Mouse (Mus musculus) testis, adult 2 months (tissue): ENCODE results near the gene Psmb9. TPM values are rescaled to one million over a fixed set of nuclear protein-coding genes. Genes with fewer than 3 reads are reported as not detected.

Experiments
- H3K27ac ChIP-seq: fragments of 200-500 bp; 2 replicates; pipeline ENCODE4 v1.5.1; 2012; ENCODE audit warnings: low read depth, low read length; ENCODE audit not compliant: control insufficient read depth, insufficient read depth
- H3K27me3 ChIP-seq: fragments of 200-500 bp; 2 replicates; pipeline ENCODE4 v1.6.1; 2012; ENCODE audit warnings: mild to moderate bottlenecking, low read length, moderate library complexity; ENCODE audit not compliant: control insufficient read depth, insufficient read depth
- H3K36me3 ChIP-seq: fragments of 200-500 bp; 2 replicates; pipeline ENCODE4 v1.6.1; 2012; ENCODE audit warnings: mild to moderate bottlenecking, low read length; ENCODE audit not compliant: control insufficient read depth, insufficient read depth
- H3K4me1 ChIP-seq: fragments of 200-500 bp; 2 replicates; pipeline ENCODE4 v1.6.1; 2012; ENCODE audit warnings: low read length; ENCODE audit not compliant: control insufficient read depth, insufficient read depth
- H3K4me3 ChIP-seq: fragments of 200-500 bp; 2 replicates; pipeline ENCODE4 v1.5.1; 2012; ENCODE audit warnings: low read depth, mild to moderate bottlenecking, low read length, moderate library complexity, mixed read lengths; ENCODE audit not compliant: control insufficient read depth
- CTCF ChIP-seq: fragments of 200-500 bp; IDR thresholded peaks from 2 replicates; pipeline ENCODE4 v1.5.1; 2012; ENCODE audit warnings: low read depth, mild to moderate bottlenecking, inconsistent platforms, low read length, moderate library complexity; ENCODE audit not compliant: control insufficient read depth, insufficient read depth, insufficient replicate concordance
- POLR2A ChIP-seq: fragments of 200-500 bp; IDR thresholded peaks from 2 replicates; pipeline ENCODE4 v1.6.1; 2012; ENCODE audit warnings: low read depth, mild to moderate bottlenecking, inconsistent platforms, low read length, moderate library complexity; ENCODE audit not compliant: control insufficient read depth
- polyA plus RNA-seq: library from polyadenylated mRNA; depleted of rRNA; stranded (reverse); fragments of >200 nt; gene quantifications from 2 replicates; pipeline ENCODE4 v1.2.3, GENCODE M21; 2012

Psmb9 gene
- polyA plus RNA-seq, 1 experiment, result 1.7 TPM

GRCm38 (mm10) chr17:34204303-34205010 is 16.9 kb upstream of the Psmb9 start:
- no peak overlapping the region for H3K27ac ChIP-seq
- peak overlapping the region; percentile 87 for H3K4me3 ChIP-seq
- H3K27me3 ChIP-seq, result no peaks in the 10 kb centered on the region
- TF ChIP-seq POLR2A, result no peak
- peak; percentile 76 for TF ChIP-seq CTCF
- no peaks in the 10 kb centered on the region for H3K36me3 ChIP-seq
- no peaks in the 10 kb centered on the region; the same call in 1 of the 2 replicates for H3K4me1 ChIP-seq

DNA sequence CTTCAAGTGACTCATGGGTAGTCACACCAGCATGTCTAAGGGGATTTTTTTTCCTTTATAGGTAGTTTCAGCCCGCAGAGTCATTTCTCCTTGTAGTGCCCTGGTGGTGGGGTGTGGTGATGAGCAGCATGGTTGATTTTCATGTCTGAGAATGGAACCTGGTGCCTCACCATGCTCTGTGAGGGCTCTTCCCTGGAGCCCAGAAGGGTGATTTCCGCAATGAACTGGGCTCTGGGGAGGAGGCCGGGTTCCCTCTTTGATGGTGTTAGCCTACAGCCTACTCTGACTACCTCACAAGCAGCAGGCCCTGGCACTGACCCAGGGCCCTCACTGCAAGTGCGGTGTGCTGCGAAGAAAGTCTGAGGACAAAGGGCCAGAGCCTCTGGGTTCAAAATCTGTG is 15.9 kb upstream of the Psmb9 start, which contains the start of gene Tap2:
TSS of gene Tap2 (plus strand) at position 84 of the 400 bp plus-strand sequence.
- no peak for TF ChIP-seq POLR2A
- TF ChIP-seq CTCF, result no peak
- Histone ChIP-seq H3K27me3 (no peaks in the 10 kb centered on the region), H3K27ac (no peak within 1 kb of the TSS), H3K36me3 (no peaks in the 10 kb centered on the region), H3K4me1 (peaks cover under 1% of the 10 kb centered on the region; the same call in 1 of the 2 replicates), H3K4me3 (peak within 1 kb of the TSS; percentile 87)

DNA sequence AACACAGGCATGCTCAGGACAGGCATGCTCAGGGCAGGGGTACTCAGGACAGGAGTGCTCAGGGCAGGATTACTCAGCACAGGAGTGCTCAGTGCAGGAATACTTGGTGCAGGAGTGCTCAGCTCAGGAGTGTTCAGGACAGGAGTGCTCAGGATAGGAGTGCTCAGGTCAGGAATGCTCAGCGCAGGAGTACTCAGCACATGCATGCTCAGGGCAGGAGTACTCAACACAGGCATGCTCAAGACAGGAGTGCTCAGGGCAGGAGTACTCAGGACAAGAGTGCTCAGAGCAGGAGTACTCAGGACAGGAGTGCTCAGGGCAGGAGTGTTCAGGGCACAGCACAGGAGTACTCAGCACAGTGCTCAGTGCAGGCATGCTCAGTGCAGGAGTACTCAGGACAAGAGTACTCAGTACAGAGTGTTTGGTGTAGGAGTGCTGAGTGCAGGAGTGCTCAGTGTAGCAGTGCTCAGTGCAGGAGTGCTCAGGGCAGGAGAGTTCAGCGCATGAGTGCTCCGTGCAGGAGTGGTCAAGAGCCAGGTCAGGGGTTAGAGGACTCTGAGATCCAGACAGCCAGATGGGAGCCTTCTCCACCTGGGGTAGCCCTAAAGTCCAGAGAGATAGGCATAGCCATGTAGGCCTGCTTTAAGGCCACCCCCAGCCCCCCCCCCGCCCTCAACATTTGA is 15.3 kb upstream of the Psmb9 start:
- Histone ChIP-seq H3K36me3 (no peaks in the 10 kb centered on the region), H3K4me3 (no peak overlapping the region), H3K27ac (no peak overlapping the region), H3K4me1 (peaks cover 4% of the 10 kb centered on the region; the same call in 1 of the 2 replicates), H3K27me3 (0 out of 2 replicates have a peak, but pooled peaks cover 2% of the 10 kb centered on the region)
- TF ChIP-seq CTCF (no peak), POLR2A (no peak)

DNA sequence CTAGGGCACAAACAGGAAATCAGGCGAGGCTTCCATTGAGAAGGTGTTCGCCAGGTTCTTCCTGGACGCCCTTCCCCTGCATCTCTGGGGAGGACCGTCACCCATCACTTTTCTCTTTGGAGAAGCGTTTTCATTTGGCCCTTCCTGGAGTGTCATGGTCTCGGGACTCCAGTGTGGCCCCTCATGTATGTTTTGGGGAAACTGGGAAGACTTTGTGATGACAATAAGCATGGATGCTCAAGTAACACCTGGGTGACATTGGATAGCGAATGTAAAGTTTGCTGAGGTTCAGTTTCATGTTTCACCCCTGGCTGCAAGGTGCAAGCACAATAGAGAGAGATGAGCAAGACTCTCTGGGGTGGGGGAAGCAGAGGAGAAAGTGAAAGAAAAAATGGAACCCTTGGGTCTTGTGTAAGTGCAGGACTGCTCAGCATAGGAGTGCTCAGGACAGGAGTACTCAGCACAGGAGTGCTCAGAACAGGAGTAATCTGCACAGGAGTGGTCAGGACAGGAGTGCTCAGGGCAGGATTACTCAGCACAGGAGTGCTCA is 14.0 kb upstream of the Psmb9 start:
- H3K4me3 ChIP-seq, result no peak overlapping the region
- TF ChIP-seq CTCF, result no peak
- no peak overlapping the region for H3K27ac ChIP-seq
- H3K36me3 ChIP-seq, result no peaks in the 10 kb centered on the region
- peaks cover 11% of the 10 kb centered on the region for H3K4me1 ChIP-seq
- H3K27me3 ChIP-seq, result peaks cover 2% of the 10 kb centered on the region; the same call in 1 of the 2 replicates

GRCm38 (mm10) chr17:34200772-34201505 is 13.4 kb upstream of the Psmb9 start:
- Histone ChIP-seq H3K36me3 (no peaks in the 10 kb centered on the region), H3K4me3 (no peak overlapping the region), H3K27me3 (peaks cover 2% of the 10 kb centered on the region; the same call in 1 of the 2 replicates), H3K27ac (no peak overlapping the region), H3K4me1 (peaks cover 11% of the 10 kb centered on the region)
- no peak for TF ChIP-seq CTCF
- no peak for TF ChIP-seq POLR2A

GRCm38 (mm10) chr17:34200047-34200446 is 12.5 kb upstream of the Psmb9 start:
- Histone ChIP-seq H3K4me3 (no peak overlapping the region), H3K27ac (no peak overlapping the region), H3K36me3 (no peaks in the 10 kb centered on the region), H3K27me3 (peaks cover 2% of the 10 kb centered on the region; the same call in 1 of the 2 replicates), H3K4me1 (peaks cover 11% of the 10 kb centered on the region)
- TF ChIP-seq POLR2A, result no peak
- TF ChIP-seq CTCF, result no peak
